Mouse (Mus musculus) myocyte (in vitro differentiated cells): Measurements from ENCODE around the gene Ercc1. TPM values are rescaled to one million over a fixed set of nuclear protein-coding genes. Genes with fewer than 3 reads are reported as not detected.

Experiments used
- H3K27me3 ChIP-seq: one replicate; pipeline ENCODE4 v1.6.1; 2011; ENCODE audit not compliant: control insufficient read depth, insufficient read depth, insufficient read length
- H3K36me3 ChIP-seq: one replicate; pipeline ENCODE4 v1.6.1; 2011; ENCODE audit not compliant: control insufficient read depth, insufficient read depth
- H3K4me2 ChIP-seq: one replicate; pipeline ENCODE4 v1.6.1; 2011; ENCODE audit warnings: low read depth, control low read depth
- H3K4me3 ChIP-seq: one replicate; pipeline ENCODE4 v1.5.1; 2011; ENCODE audit warnings: mild to moderate bottlenecking, control low read depth, moderate library complexity
- H3K79me2 ChIP-seq: one replicate; pipeline ENCODE4 v1.6.1; 2011; ENCODE audit not compliant: control insufficient read depth, insufficient read depth
- H3ac ChIP-seq: one replicate; pipeline ENCODE4 v1.6.1; 2011; ENCODE audit not compliant: control insufficient read depth, insufficient read length
- CEBPB ChIP-seq: IDR thresholded peaks from 2 replicates; pipeline ENCODE4 v1.6.1; 2011; ENCODE audit warnings: mild to moderate bottlenecking, moderate library complexity; ENCODE audit not compliant: poor library complexity, insufficient read depth, severe bottlenecking
- E2F4 ChIP-seq: IDR thresholded peaks from one replicate; pipeline ENCODE4 v1.6.1; 2011; ENCODE audit warnings: mild to moderate bottlenecking, control low read depth, moderate library complexity; ENCODE audit not compliant: insufficient read depth
- MAX ChIP-seq: IDR thresholded peaks from one replicate; pipeline ENCODE4 v1.6.1; 2011; ENCODE audit warnings: low read depth, mild to moderate bottlenecking, control low read depth
- MYOD1 ChIP-seq, 3 experiments: IDR thresholded peaks; one replicate each; pipeline ENCODE4 v1.6.1; 2011; ENCODE audit warnings: control low read depth in 2 of 3, low read depth in 2 of 3, mild to moderate bottlenecking in 2 of 3, moderate library complexity in 1 of 3; ENCODE audit not compliant: insufficient read length in 2 of 3, control insufficient read depth in 1 of 3
- MYOG ChIP-seq, 3 experiments: IDR thresholded peaks; one replicate each; pipeline ENCODE4 v1.6.1; 2011; ENCODE audit warnings: control low read depth in 2 of 3, low read depth in 2 of 3, mild to moderate bottlenecking in 2 of 3; ENCODE audit not compliant: insufficient read length in 2 of 3, control insufficient read depth in 1 of 3, insufficient read depth in 1 of 3
- POLR2A ChIP-seq: IDR thresholded peaks from one replicate; pipeline ENCODE4 v1.6.1; 2011; ENCODE audit warnings: low read depth, mild to moderate bottlenecking, control low read depth, moderate library complexity; ENCODE audit not compliant: insufficient read length
- POLR2AphosphoS2 ChIP-seq: IDR thresholded peaks from one replicate; pipeline ENCODE4 v1.6.1; 2011; ENCODE audit warnings: low read depth, control low read depth; ENCODE audit not compliant: insufficient read length
- REST ChIP-seq: IDR thresholded peaks from one replicate; pipeline ENCODE4 v1.6.1; 2011; ENCODE audit warnings: mild to moderate bottlenecking, control low read depth, moderate library complexity; ENCODE audit not compliant: insufficient read depth, insufficient read length
- SRF ChIP-seq: IDR thresholded peaks from one replicate; pipeline ENCODE4 v1.6.1; 2011; ENCODE audit warnings: low read depth; ENCODE audit not compliant: control insufficient read depth, insufficient read length
- TCF12 ChIP-seq: IDR thresholded peaks from one replicate; pipeline ENCODE4 v1.6.1; 2011; ENCODE audit warnings: mild to moderate bottlenecking, control low read depth; ENCODE audit not compliant: poor library complexity, insufficient read depth, severe bottlenecking
- TCF3 ChIP-seq: IDR thresholded peaks from one replicate; pipeline ENCODE4 v1.6.1; 2011; ENCODE audit warnings: low read depth, control low read depth; ENCODE audit not compliant: insufficient read length
- USF1 ChIP-seq: IDR thresholded peaks from one replicate; pipeline ENCODE4 v1.6.1; 2011; ENCODE audit warnings: low read depth, mild to moderate bottlenecking, control low read depth, moderate library complexity
- polyA plus RNA-seq: library from polyadenylated mRNA; unstranded; fragments of >200 nt; fragmentation: generic; extraction: Trizol; gene quantifications from one replicate; pipeline ENCODE4 v1.2.1, GENCODE M21; 2012; ENCODE audit warnings: missing spikeins

Ercc1 gene
- polyA plus RNA-seq, 1 experiment, result 83.1 TPM

- TF ChIP-seq CEBPB (no peak), USF1 (no peak), POLR2AphosphoS2 (no peak), MYOG (IDR thresholded peaks at IDR 0.05; ENCODE audit: control insufficient read depth in 1 of 3, insufficient read depth in 1 of 3, insufficient read length in 2 of 3, low read depth in 2 of 3) (no peak), MAX (no peak), E2F4 (no peak), MYOD1 (IDR thresholded peaks at IDR 0.05; ENCODE audit: control insufficient read depth in 1 of 3, insufficient read length in 2 of 3, low read depth in 2 of 3) (no peak), SRF (no peak), TCF12 (no peak), POLR2A (no peak), REST (no peak), TCF3 (no peak)
- Histone ChIP-seq H3K36me3 (no peaks in the 10 kb centered on the region), H3K27me3 (no peaks in the 10 kb centered on the region), H3K79me2 (peaks cover 26% of the 10 kb centered on the region), H3K4me3 (peak overlapping the region; percentile 90), H3K4me2 (peak overlapping the region; percentile 98), H3ac (peak overlapping the region; percentile 34)
Measured at GRCm38 (mm10) chr7:19357381-19358375, 13.1 kb downstream of the Ercc1 start.

GRCm38 (mm10) chr7:19358634-19359033 is 14.1 kb downstream of the Ercc1 start:
- H3K4me3 ChIP-seq, result peak overlapping the region; percentile 90
- H3K79me2 ChIP-seq, result peaks cover 34% of the 10 kb centered on the region
- peak overlapping the region; percentile 34 for H3ac ChIP-seq
- no peaks in the 10 kb centered on the region for H3K36me3 ChIP-seq
- H3K27me3 ChIP-seq, result no peaks in the 10 kb centered on the region
- no peak for TF ChIP-seq TCF3
- no peak for TF ChIP-seq SRF
- TF ChIP-seq TCF12, result no peak
- no peak for TF ChIP-seq E2F4
- TF ChIP-seq USF1, result no peak
- TF ChIP-seq MYOD1 (IDR thresholded peaks at IDR 0.05; ENCODE audit: control insufficient read depth in 1 of 3, insufficient read length in 2 of 3, low read depth in 2 of 3), result no peak
- no peak for TF ChIP-seq CEBPB
- no peak for TF ChIP-seq MAX
- H3K4me2 ChIP-seq, result peak overlapping the region; percentile 98

DNA sequence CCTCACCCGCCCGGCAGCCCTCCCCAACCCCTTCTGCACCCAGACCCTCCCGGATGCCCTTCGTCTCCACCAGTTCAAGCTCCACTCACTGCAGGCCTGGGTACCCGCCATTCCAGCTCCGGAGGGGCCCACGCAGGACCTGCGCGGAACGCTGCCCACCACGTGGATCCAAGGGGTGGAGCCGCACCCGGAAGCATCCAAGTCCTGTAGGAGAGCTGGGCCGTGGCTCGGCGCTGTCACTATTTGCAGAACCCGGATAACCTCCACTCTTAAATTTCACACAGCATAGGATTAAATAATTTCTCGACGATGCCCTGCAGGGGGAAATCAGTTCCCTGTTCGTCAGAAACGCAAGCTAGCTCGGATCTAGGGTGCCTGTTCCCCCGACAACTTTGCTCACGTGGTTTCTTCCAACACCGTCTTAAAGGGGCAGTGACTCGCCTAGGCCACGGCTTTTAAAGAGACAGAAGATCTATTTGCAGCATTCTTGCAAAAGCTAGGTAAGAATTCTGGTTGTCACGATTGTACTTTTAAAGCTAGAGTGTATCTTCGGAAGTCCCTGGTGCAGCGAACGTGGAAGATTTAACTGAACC is 14.8 kb downstream of the Ercc1 start, which contains the start of the genes Cd3eap and Ppp1r13l:
TSS of gene Cd3eap (minus strand) at position 185 of the 593 bp plus-strand sequence.
TSS of gene Ppp1r13l (plus strand) at position 451 of the 593 bp plus-strand sequence.
- H3K27me3 ChIP-seq, result no peaks in the 10 kb centered on the region
- H3K36me3 ChIP-seq, result no peaks in the 10 kb centered on the region
- peaks cover 37% of the 10 kb centered on the region for H3K79me2 ChIP-seq
- peak within 1 kb of the TSS; percentile 98 for H3K4me2 ChIP-seq
- peak within 1 kb of the TSS; percentile 90 for H3K4me3 ChIP-seq
- peak within 1 kb of the TSS; percentile 34 for H3ac ChIP-seq
- TF ChIP-seq MAX (peak; percentile 30), REST (no peak), CEBPB (no peak), USF1 (peak; percentile 62), MYOG (IDR thresholded peaks at IDR 0.05; ENCODE audit: control insufficient read depth in 1 of 3, insufficient read depth in 1 of 3, insufficient read length in 2 of 3, low read depth in 2 of 3) (no peak), SRF (no peak), POLR2A (peak; percentile 65), E2F4 (no peak), TCF12 (no peak), POLR2AphosphoS2 (peak; percentile 58), MYOD1 (IDR thresholded peaks at IDR 0.05; ENCODE audit: control insufficient read depth in 1 of 3, insufficient read length in 2 of 3, low read depth in 2 of 3) (no peak), TCF3 (no peak)

DNA sequence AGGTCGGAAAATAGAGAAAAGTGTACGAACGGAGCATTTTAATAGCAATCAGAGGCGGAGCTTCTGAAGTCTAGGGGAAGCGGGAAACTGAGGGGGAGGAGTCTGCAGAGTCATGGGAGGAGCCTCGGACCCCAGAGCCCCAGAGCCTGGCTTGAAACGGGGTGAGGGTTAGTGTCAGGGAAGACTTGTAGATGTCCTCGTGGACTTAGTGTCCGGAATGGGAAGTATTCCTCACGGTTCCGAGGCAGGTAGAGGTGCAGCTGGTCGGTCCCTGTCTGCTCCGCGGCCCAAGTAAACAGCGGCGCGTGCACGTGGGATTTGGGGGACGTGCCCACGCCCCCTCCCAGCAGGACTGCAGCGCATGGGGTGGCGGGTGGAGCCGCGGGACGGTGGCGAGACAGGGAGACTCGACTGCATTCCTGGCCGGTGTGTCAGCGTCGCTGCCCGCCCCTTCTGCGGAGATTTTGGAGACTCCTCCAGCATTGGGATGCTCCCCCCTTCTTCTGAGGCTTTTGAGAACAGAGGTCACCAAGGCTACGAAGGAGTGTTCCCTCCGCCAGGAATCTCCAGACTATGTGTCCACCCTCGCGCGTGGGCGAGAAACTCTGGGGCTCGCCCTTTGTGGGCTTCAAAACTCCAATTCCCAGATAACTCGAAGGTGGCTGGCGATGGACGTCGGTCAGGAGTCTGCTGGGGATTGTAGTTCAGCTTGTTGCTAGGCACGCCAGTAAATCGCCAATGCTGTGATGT is 15.5 kb downstream of the Ercc1 start:
- TF ChIP-seq MYOD1 (IDR thresholded peaks at IDR 0.05; ENCODE audit: control insufficient read depth in 1 of 3, insufficient read length in 2 of 3, low read depth in 2 of 3) (peak in 1 of 3 experiments; percentile 49), POLR2AphosphoS2 (no peak), SRF (no peak), MYOG (IDR thresholded peaks at IDR 0.05; ENCODE audit: control insufficient read depth in 1 of 3, insufficient read depth in 1 of 3, insufficient read length in 2 of 3, low read depth in 2 of 3) (peak in 2 of 3 experiments; percentile 19 to 33), MAX (no peak), REST (no peak), TCF12 (no peak), USF1 (no peak), CEBPB (no peak), TCF3 (no peak), POLR2A (peak; percentile 64), E2F4 (no peak)
- Histone ChIP-seq H3K4me2 (peak overlapping the region; percentile 98), H3K27me3 (no peaks in the 10 kb centered on the region), H3ac (peak overlapping the region; percentile 34), H3K79me2 (peaks cover 44% of the 10 kb centered on the region), H3K4me3 (peak overlapping the region; percentile 90), H3K36me3 (no peaks in the 10 kb centered on the region)
